ENCODE assay signal across 7 mouse cellular contexts in genomic region chr8:88118456-88119036, GRCm38 (mm10). TPM values are rescaled to one million over a fixed set of nuclear protein-coding genes. Genes with fewer than 3 reads are reported as not detected.
DNase-seq lines count a peak whose midpoint lies in the region; ATAC-seq lines count a peak whose summit lies in the region.

Cnep1r1 (plus strand) TSS chr8:88118769.

- peaks cover 2% of the 10 kb centered on the region; the same call in 1 of the 2 replicates for H3K36me3 ChIP-seq in embryonic facial prominence, embryonic 11.5 days (replicated peaks; ENCODE audit: control insufficient read depth, insufficient read depth, low read depth, low read length)
- peaks cover 30% of the 10 kb centered on the region for H3K36me3 ChIP-seq in limb, embryonic 10.5 days
- peaks cover 23% of the 10 kb centered on the region for H3K36me3 ChIP-seq in midbrain, embryonic 13.5 days

- no peaks in the 10 kb centered on the region for H3K4me1 ChIP-seq in embryonic facial prominence, embryonic 11.5 days (ENCODE audit: control insufficient read depth, insufficient read depth, low read length)
- peaks cover 5% of the 10 kb centered on the region; the same call in 1 of the 2 replicates for H3K4me1 ChIP-seq in limb, embryonic 10.5 days
- H3K4me1 ChIP-seq in midbrain, embryonic 13.5 days (replicated peaks): peaks cover 16% of the 10 kb centered on the region

- no peaks in the 10 kb centered on the region for H3K27me3 ChIP-seq in embryonic facial prominence, embryonic 11.5 days (ENCODE audit: control insufficient read depth, insufficient read depth, low read length)
- H3K27me3 ChIP-seq in limb, embryonic 10.5 days (ENCODE audit: low read depth, poor library complexity, severe bottlenecking): no peaks in the 10 kb centered on the region
- no peaks in the 10 kb centered on the region for H3K27me3 ChIP-seq in midbrain, embryonic 13.5 days

- H3K9me3 ChIP-seq in embryonic facial prominence, embryonic 11.5 days (replicated peaks; ENCODE audit: control insufficient read depth, low read length): no peaks in the 10 kb centered on the region
- no peaks in the 10 kb centered on the region for H3K9me3 ChIP-seq in limb, embryonic 10.5 days (replicated peaks)
- H3K9me3 ChIP-seq in midbrain, embryonic 13.5 days: no peaks in the 10 kb centered on the region

- H3K4me3 ChIP-seq in embryonic facial prominence, embryonic 11.5 days (ENCODE audit: low read depth, low read length): peak within 1 kb of the TSS; percentile 87
- H3K4me3 ChIP-seq in limb, embryonic 10.5 days: peak within 1 kb of the TSS; percentile 97
- peak within 1 kb of the TSS; percentile 96 for H3K4me3 ChIP-seq in midbrain, embryonic 13.5 days (replicated peaks)

- 0 out of 2 replicates have a peak within 1 kb of the TSS, but pooled peaks have one; percentile 48 for H3K27ac ChIP-seq in embryonic facial prominence, embryonic 11.5 days (replicated peaks; ENCODE audit: low read depth, low read length)
- peak within 1 kb of the TSS; percentile 95 for H3K27ac ChIP-seq in limb, embryonic 10.5 days
- H3K27ac ChIP-seq in midbrain, embryonic 13.5 days: peak within 1 kb of the TSS; percentile 73

- WGBS in embryonic facial prominence, embryonic 11.5 days: under 1% methylated on average over 49 of the region's 49 CpGs
- under 1% methylated on average over 49 of the region's 49 CpGs for WGBS in limb, embryonic 10.5 days
- under 1% methylated on average over 48 of the region's 49 CpGs for WGBS in midbrain, embryonic 13.5 days

- H3K4me2 ChIP-seq in embryonic facial prominence, embryonic 11.5 days (ENCODE audit: low read depth, low read length): peak within 1 kb of the TSS; percentile 63
- peak within 1 kb of the TSS; percentile 81 for H3K4me2 ChIP-seq in midbrain, embryonic 13.5 days (replicated peaks)

- peak within 1 kb of the TSS; percentile 93 for H3K9ac ChIP-seq in embryonic facial prominence, embryonic 11.5 days (replicated peaks; ENCODE audit: low read length)
- peak within 1 kb of the TSS; percentile 92 for H3K9ac ChIP-seq in midbrain, embryonic 13.5 days (replicated peaks)

- ATAC-seq in embryonic facial prominence, embryonic 11.5 days (replicated peaks; ENCODE audit: insufficient number of reproducible peaks, low FRiP score, low TSS enrichment, low read depth): peak; percentile 98
- peak; percentile 99 for ATAC-seq in granulocyte monocyte progenitor cell, adult 5-6 weeks (replicated peaks; ENCODE audit: poor library complexity, severe bottlenecking)
- peak; percentile 99 for ATAC-seq in midbrain, embryonic 13.5 days

- peak; percentile 94 for DNase-seq in adrenal gland, postnatal 14 days
- peak; percentile 96 for DNase-seq in embryonic facial prominence, embryonic 11.5 days (ENCODE audit: low spot score)
- DNase-seq in kidney, adult 11 months: peak; percentile 95
- peak; percentile 85 for DNase-seq in limb, embryonic 10.5 days (ENCODE audit: low spot score)
- DNase-seq in spleen, adult 12 weeks (ENCODE audit: low spot score): peak; percentile 93

RNA-seq across cellular contexts. Expression of gene Cnep1r1, which starts in this region (rescaled TPM):
- 30.5 and 32.6 TPM in 2 replicates for total RNA-seq in adrenal gland, postnatal 14 days (2021)
- 41.5 and 43.8 TPM in 2 replicates for polyA plus RNA-seq in embryonic facial prominence, embryonic 11.5 days (2014; fragmentation: Nextera tagmentation; extraction: Ambion mirVana)
- 52.7 and 53.4 TPM in 2 replicates for total RNA-seq in granulocyte monocyte progenitor cell, adult 5-6 weeks (2014; fragmentation: Nextera tagmentation)
- total RNA-seq in granulocyte monocyte progenitor cell, adult 5-6 weeks (2017): 8.0 and 9.4 TPM in 2 replicates
- 45.9 and 48.7 TPM in 2 replicates for polyA plus RNA-seq in limb, embryonic 10.5 days (2016; fragmentation: Nextera tagmentation; extraction: Ambion mirVana)
- polyA plus RNA-seq in midbrain, embryonic 13.5 days (2015; fragmentation: Nextera tagmentation; extraction: Ambion mirVana): 46.5 and 47.5 TPM in 2 replicates

Comparison
In these comparisons a context has a peak if more than half of its experiments do, and no peak if none do; other contexts are left out.
1. Peak in every context shown above with its lines: DNase-seq, ATAC-seq, H3K4me3 ChIP-seq and H3K27ac ChIP-seq.